Mouse (Mus musculus) heart, postnatal 4 days (tissue): Measurements from ENCODE around the gene Cbs. TPM values are rescaled to one million over a fixed set of nuclear protein-coding genes. Genes with fewer than 3 reads are reported as not detected.

Source experiments
- DNase-seq: peaks from one replicate; pipeline ENCODE4 v3.0.0; 2021
- total RNA-seq, 2 experiments: library from RNA; stranded (reverse); gene quantifications; 2 replicates each; pipeline ENCODE4 v1.2.3; 2021

Cbs gene
- 1 to 10 TPM in 1 of 2 experiments, under 1 TPM in 1; 0.45 to 1.1 TPM for total RNA-seq

GRCm38 (mm10) chr17:31636942-31637811, at the start of gene Cbs:
TSS of gene Cbs (minus strand) at chr17:31637238.
- DNase-seq, result peak; percentile 83

- DNase-seq, result peak; percentile 60
Measured at GRCm38 (mm10) chr17:31686225-31686564, 49.2 kb upstream of the Cbs start.

GRCm38 (mm10) chr17:31685514-31686224, 48.6 kb upstream of the Cbs start:
- DNase-seq, result peak; percentile 94

- DNase-seq, result no peak
Measured at GRCm38 (mm10) chr17:31680450-31680849, 43.4 kb upstream of the Cbs start.

- no peak for DNase-seq
Measured at GRCm38 (mm10) chr17:31677507-31677906, 40.5 kb upstream of the Cbs start, which contains the start of gene Cryaa. TSS of gene Cryaa (plus strand) at chr17:31677807.

- no peak for DNase-seq
Measured at GRCm38 (mm10) chr17:31674426-31674825, 37.4 kb upstream of the Cbs start.

GRCm38 (mm10) chr17:31672279-31672678, 35.2 kb upstream of the Cbs start:
- no peak for DNase-seq

- no peak for DNase-seq
Measured at GRCm38 (mm10) chr17:31671698-31672097, 34.7 kb upstream of the Cbs start.

GRCm38 (mm10) chr17:31670163-31670562, 33.1 kb upstream of the Cbs start:
- DNase-seq, result no peak

- no peak for DNase-seq
Measured at GRCm38 (mm10) chr17:31668306-31668705, 31.3 kb upstream of the Cbs start.

- DNase-seq, result peak; percentile 90
Measured at GRCm38 (mm10) chr17:31664760-31665159, 27.7 kb upstream of the Cbs start.

- peak; percentile 29 for DNase-seq
Measured at GRCm38 (mm10) chr17:31662855-31663254, 25.8 kb upstream of the Cbs start.

- no peak for DNase-seq
Measured at GRCm38 (mm10) chr17:31660661-31661250, 23.7 kb upstream of the Cbs start.

- DNase-seq, result peak; percentile 99
Measured at GRCm38 (mm10) chr17:31658468-31659185, 21.6 kb upstream of the Cbs start, which contains the start of gene U2af1. TSS of gene U2af1 (minus strand) at chr17:31658892.

GRCm38 (mm10) chr17:31658136-31658467, 21.1 kb upstream of the Cbs start:
- no peak for DNase-seq

GRCm38 (mm10) chr17:31657141-31657983, 20.3 kb upstream of the Cbs start:
- no peak for DNase-seq

GRCm38 (mm10) chr17:31656682-31657081, 19.6 kb upstream of the Cbs start:
- no peak for DNase-seq

GRCm38 (mm10) chr17:31655366-31655765, 18.3 kb upstream of the Cbs start:
- no peak for DNase-seq

- DNase-seq, result no peak
Measured at GRCm38 (mm10) chr17:31653277-31653676, 16.2 kb upstream of the Cbs start.

- peak; percentile 37 for DNase-seq
Measured at GRCm38 (mm10) chr17:31652152-31652551, 15.1 kb upstream of the Cbs start.

GRCm38 (mm10) chr17:31646199-31647002, 9.4 kb upstream of the Cbs start:
- DNase-seq, result no peak
